Mouse (Mus musculus) naive thymus-derived CD4-positive, alpha-beta T cell, adult 2 months (primary cell): ENCODE measurements around the gene Gm21188.
"Not testable (repeated sequence)": the region's sequence is repeated elsewhere in the genome, so short reads cannot be mapped to it uniquely, and the experiment has no call there.

Experiments
- DNase-seq: peaks from one replicate; pipeline ENCODE4 v3.0.0-alpha.2; 2011; ENCODE audit warnings: low read depth

The Gm21188 gene

GRCm38 (mm10) chr13:120052085-120052484 lies at the start of gene Gm21188:
Gene Gm21188 (minus strand): TSS chr13:120052194.
- DNase-seq: not testable (repeated sequence)

- DNase-seq: not testable (repeated sequence)
These were observed 47.3 kb upstream of the Gm21188 start for GRCm38 (mm10) chr13:120099327-120099726.

GRCm38 (mm10) chr13:120096938-120097256 lies 44.9 kb upstream of the Gm21188 start:
- DNase-seq: not testable (repeated sequence)

GRCm38 (mm10) chr13:120096241-120096937 lies 44.4 kb upstream of the Gm21188 start:
- peak; percentile 17 for DNase-seq

- DNase-seq: not testable (repeated sequence)
These were observed 41.0 kb upstream of the Gm21188 start for GRCm38 (mm10) chr13:120092950-120093349.

- not testable (repeated sequence) for DNase-seq
These were observed 27.6 kb upstream of the Gm21188 start for GRCm38 (mm10) chr13:120079644-120080043.

- not testable (repeated sequence) for DNase-seq
These were observed 18.9 kb upstream of the Gm21188 start for GRCm38 (mm10) chr13:120070878-120071277.

GRCm38 (mm10) chr13:120070012-120070598 lies 18.1 kb upstream of the Gm21188 start:
- DNase-seq: not testable (repeated sequence)

- DNase-seq: not testable (repeated sequence)
These were observed 11.6 kb upstream of the Gm21188 start for GRCm38 (mm10) chr13:120063439-120064089.

- not testable (repeated sequence) for DNase-seq
These were observed 10.9 kb upstream of the Gm21188 start for GRCm38 (mm10) chr13:120062903-120063302.

GRCm38 (mm10) chr13:120048608-120049007 lies 3.4 kb downstream of the Gm21188 start:
- not testable (repeated sequence) for DNase-seq

GRCm38 (mm10) chr13:120048186-120048585 lies 3.8 kb downstream of the Gm21188 start:
- DNase-seq: not testable (repeated sequence)

- not testable (repeated sequence) for DNase-seq
These were observed 5.4 kb downstream of the Gm21188 start for GRCm38 (mm10) chr13:120046422-120047209.

GRCm38 (mm10) chr13:120041145-120041544 lies 10.8 kb downstream of the Gm21188 start:
- DNase-seq: not testable (repeated sequence)

- DNase-seq: not testable (repeated sequence)
These were observed 14.1 kb downstream of the Gm21188 start for GRCm38 (mm10) chr13:120037881-120038280.

GRCm38 (mm10) chr13:120036577-120037115 lies 15.3 kb downstream of the Gm21188 start:
- peak; percentile 24 for DNase-seq

- DNase-seq: not testable (repeated sequence)
These were observed 16.8 kb downstream of the Gm21188 start for GRCm38 (mm10) chr13:120035151-120035550.

GRCm38 (mm10) chr13:120034637-120035036 lies 17.4 kb downstream of the Gm21188 start:
- DNase-seq: not testable (repeated sequence)

GRCm38 (mm10) chr13:120033516-120034190 lies 18.3 kb downstream of the Gm21188 start:
- peak; percentile 16 for DNase-seq

GRCm38 (mm10) chr13:120031676-120032075 lies 20.3 kb downstream of the Gm21188 start:
- DNase-seq: not testable (repeated sequence)

GRCm38 (mm10) chr13:120027368-120027767 lies 24.6 kb downstream of the Gm21188 start:
- not testable (repeated sequence) for DNase-seq
